Mouse (Mus musculus): ENCODE measurements at regions not wholly inside any gene's neighbourhood (a gene's known extent, or its start where the extent isn't known, plus 50 kb on each side); places are given as distances from the start of the nearest gene placed in this dataset.
A peak's percentile ranks its signal among the peaks of the same experiment; 100 is the strongest.

DNA sequence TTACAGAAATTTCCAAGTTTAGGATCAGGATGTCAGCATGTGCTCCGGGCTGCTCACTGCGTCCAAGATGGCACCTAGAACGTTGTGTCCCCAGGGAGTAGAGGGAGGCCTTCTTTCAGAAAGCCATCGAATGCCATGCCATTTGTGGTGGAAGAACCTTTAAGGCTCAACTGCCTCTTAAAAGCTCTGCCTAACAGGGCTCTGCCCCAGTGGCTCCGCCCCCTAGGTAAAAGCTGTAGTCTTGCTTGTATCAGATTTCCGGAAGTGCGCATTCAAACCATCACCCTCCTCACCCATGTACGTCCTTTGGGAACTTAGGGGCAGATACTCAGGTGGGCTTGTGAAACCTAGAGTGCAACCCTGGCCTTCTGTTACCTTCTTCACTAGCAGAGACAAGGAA is 54.0 kb upstream of the Psmd7 start:
- DNase-seq (ENCODE audit: low read depth, low spot score), result no peak

DNA sequence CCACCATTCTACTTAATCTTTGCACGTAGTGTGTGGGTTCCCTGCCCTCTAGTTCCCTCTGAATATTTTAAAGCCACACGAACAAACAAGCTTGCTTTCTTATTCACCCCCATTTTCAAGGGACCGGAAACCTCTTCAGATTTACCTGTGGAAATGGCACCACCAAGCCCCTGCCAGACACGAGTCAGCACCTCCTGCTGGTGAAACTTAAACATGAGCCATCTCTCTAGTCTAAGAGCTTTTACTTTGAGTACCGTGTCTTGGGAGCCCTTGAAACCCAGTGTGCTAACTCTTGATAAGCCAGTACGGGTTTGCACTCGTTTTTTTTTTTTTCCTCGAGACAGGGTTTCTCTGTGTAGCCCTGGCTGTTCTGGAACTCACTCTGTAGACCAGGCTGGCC is 59.7 kb upstream of the Psmd7 start:
- DNase-seq (ENCODE audit: low read depth, low spot score), result no peak

DNA sequence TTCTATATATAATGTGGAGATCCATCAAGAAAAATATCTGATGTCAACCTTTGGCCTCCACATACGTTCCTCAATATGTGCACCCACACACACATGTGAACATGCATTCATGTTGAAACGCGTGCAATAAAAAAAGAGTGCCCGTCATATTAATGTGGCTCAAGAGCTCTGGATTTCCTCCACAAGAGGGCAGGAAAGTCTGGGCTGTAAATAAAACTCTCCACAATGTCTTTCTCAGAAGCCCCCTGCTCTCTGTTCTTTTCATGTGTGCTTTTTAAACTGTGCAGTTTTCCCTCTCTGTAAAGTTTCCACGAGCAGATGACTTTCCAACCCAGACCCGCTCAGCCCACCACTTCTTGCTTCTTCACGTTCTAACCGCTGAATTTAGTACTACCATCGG is 62.0 kb upstream of the Psmd7 start:
- DNase-seq (ENCODE audit: low read depth, low spot score), result no peak

DNA sequence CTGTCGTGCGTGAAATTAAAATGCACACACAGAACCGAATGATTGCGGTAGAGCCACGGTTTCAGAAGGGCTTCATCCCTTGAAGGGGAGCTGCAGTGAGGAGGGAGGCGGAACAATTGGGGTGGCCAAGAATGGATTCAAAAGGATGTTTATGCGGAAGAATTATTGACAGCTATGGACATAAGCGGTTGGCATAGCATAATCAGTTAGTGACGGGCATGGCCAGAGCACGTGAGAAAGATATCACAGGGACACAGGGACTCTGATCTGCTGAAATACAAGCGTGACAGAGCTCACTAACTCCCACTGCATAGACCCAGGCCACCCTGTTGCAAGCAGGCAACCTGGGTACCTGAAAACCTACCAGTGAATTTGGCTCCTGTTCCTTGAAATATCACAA is 63.2 kb upstream of the Psmd7 start:
- no peak for DNase-seq (ENCODE audit: low read depth, low spot score)

DNA sequence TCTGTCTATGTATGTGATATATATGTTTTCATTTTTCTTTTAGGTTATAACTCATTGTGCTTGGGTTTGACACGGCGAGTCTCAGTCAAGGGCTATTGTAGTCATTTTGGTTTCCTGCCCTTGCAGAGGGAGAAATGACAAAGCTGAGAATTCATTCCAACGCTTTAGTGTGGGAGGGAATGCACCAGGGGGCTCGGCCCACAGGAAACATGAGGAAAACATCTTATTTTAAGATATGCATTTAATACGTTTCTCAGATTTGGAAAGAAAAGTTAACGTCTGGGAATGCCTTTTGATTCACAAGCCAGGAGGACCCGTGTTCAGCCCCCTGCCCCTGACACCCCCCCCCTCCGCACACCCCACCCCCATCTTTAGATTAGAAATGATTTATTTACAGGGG is 64.0 kb upstream of the Psmd7 start:
- DNase-seq (ENCODE audit: low read depth, low spot score), result no peak

DNA sequence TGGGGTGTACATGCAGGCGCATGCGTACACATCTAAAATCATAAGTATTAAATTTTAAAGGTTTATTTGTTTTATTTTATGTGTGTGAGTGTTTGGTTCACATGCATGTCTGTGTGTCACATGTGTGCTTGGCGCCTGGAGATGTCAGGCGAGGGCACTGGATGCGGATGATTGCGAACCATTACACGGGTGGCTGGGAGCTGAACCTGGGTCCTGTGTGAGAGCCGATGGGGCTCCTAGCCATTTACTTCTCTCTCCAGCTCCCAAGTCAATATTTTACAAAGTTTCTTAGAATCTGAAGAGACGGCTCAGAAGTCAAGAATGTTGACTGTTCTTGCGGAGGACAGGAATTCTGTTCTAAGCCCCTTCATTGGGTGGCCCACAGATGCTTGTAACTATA is 65.4 kb upstream of the Psmd7 start:
- no peak for DNase-seq (ENCODE audit: low read depth, low spot score)

DNA sequence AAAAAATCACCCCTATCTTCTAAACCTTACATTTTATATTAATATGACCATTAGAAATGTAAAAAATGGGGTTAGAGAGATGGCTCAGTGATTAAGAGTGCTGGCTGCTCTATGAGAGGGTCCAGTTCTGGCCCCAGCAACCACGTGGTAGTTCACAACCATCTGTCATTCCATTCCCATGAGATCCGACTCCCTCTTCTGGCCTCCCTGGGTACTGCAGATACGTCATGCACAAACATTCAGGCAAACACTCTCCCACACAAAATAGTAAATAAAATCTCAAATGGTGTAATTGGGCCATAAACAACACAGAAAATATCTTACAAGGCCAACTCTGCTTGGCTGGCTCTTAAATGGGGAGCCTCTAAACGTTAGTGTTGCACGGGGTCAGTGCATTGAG is 68.4 kb upstream of the Psmd7 start:
- peak; percentile 4 for DNase-seq (ENCODE audit: low read depth, low spot score)

DNA sequence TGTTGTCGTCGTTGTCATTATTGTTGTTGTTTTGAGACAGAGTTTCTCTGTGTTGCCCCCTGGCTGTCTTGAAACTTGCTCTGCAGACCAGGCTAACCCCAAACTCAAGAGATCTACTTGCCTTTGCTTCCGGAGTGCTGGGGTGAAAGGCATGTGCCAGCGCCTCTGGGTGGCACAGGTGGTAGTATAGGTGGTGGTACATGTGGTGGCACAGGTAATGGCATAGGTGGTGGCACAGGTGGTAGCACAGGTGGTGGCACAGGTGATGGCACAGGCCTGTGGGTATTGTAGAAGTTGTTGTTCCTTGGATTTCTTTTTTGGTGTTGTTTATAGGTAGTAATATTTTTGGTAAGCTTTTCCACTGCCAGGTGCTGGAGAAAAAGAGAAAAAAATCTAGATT is 69.5 kb upstream of the Psmd7 start:
- no peak for DNase-seq (ENCODE audit: low read depth, low spot score)

DNA sequence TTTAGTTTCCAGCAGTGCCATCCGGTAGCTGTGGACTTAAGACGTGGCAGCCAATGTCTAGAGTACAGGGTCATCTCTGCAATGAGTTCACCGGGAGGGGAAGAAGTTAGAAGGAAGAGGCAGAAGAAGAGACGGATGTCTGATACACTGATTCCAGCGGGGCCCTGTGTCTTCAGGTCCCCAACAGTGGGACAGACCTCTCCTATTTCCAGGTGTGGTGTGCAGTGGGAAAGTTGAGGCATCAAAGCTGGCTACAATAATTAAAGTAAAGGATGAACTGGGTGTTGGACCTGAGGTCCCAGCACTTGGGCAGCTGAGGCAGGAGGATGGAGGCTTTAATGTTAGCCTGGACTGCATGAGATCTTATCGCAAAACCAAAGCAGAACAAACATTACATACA is 70.1 kb upstream of the Psmd7 start:
- no peak for DNase-seq (ENCODE audit: low read depth, low spot score)

DNA sequence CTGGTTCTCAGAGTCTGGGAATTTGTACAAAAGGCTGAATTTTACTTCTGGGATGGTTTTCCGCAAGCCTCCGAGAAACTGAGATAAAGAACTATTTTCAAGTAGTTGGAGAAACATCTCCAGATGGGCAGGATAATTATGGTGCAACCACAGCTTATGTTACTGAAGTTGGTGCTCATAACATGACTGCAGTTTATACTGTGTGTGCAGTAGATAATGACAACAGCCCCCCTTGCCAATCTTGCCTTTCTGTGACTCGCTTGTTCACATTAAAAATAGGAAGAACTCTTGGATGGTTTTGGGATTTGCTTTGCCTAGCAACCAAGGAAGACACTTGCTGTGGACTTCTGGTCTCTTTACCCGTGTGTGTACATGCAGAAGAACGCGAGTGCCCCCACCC is 72.4 kb upstream of the Psmd7 start:
- no peak for DNase-seq (ENCODE audit: low read depth, low spot score)

DNA sequence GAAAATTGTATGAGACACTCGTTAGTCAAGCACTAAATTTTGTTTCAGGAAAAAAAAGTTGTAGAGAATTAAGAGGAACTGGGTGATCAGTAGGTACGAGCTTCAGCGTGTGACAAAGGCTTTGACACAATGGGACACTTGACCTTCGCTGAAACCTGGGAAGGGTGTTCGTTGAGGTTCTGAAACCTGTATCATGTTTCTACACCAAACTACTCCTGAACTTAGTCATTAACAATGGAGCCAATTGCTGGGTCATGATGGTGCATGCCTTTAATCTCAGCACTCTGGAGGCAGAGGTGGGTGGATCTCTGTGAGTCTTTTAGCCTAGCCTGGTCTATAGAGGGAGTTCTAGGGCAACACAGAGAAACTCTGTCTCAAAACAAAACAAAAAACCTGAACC is 81.3 kb upstream of the Psmd7 start:
- DNase-seq (ENCODE audit: low read depth, low spot score), result no peak

DNA sequence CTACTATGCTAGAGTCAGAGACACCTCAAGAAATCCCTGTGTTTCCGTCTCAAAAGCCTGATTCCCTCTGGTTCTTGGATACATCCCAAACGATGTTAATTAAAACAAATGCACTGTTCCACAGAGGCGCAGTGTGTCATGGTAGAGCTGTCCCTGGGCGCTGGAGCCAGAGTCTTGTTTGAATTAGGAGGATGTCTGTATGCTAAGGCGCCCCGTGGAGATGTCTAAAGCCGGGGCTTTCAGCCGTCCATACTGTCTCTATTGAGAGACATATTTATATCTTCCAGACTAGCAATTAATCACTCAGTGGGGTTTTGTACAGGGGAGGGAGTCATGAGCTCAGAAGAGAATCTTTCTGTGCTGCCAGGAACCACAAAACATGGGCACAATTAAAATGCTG is 83.2 kb upstream of the Psmd7 start:
- no peak for DNase-seq (ENCODE audit: low read depth, low spot score)

DNA sequence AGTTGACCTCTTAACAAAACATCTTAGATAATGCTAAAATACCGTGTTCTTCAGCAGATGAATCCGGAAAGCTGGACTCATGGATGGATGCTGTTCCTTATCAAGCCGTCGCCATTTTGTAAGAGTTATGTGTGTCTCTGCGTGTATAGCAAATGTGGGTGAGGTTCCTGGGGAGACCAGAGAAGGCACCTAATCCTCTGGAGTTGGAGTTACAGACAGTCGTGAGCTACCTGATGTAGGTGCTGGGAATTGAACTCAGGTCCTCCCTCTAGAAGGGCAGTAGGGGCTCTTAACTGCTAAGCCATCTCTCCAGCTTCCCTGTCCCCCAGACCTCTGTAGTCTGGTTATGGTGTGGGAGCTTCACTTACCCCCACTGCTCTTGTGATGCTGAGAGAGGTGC is 84.4 kb upstream of the Psmd7 start:
- DNase-seq (ENCODE audit: low read depth, low spot score), result no peak

DNA sequence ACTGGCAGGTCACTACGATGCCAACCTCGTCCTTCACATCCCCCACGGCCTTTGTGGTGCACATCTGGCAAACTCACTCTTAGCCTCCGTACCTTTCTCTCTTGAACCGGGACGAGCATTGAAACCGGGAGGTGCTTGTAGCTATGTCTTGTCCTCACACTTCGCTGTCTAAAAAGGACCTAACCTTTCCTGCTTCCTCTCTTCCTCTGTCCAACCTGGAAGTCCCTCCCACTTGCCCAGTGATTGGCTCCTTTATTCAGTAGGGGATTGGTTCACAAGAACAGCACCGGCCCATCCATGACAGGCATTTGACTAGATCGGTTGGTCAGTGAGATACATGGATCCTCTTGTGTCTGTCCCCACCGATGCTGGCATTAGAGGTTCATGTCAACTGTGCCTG is 93.8 kb upstream of the Psmd7 start:
- no peak for DNase-seq (ENCODE audit: low read depth, low spot score)

DNA sequence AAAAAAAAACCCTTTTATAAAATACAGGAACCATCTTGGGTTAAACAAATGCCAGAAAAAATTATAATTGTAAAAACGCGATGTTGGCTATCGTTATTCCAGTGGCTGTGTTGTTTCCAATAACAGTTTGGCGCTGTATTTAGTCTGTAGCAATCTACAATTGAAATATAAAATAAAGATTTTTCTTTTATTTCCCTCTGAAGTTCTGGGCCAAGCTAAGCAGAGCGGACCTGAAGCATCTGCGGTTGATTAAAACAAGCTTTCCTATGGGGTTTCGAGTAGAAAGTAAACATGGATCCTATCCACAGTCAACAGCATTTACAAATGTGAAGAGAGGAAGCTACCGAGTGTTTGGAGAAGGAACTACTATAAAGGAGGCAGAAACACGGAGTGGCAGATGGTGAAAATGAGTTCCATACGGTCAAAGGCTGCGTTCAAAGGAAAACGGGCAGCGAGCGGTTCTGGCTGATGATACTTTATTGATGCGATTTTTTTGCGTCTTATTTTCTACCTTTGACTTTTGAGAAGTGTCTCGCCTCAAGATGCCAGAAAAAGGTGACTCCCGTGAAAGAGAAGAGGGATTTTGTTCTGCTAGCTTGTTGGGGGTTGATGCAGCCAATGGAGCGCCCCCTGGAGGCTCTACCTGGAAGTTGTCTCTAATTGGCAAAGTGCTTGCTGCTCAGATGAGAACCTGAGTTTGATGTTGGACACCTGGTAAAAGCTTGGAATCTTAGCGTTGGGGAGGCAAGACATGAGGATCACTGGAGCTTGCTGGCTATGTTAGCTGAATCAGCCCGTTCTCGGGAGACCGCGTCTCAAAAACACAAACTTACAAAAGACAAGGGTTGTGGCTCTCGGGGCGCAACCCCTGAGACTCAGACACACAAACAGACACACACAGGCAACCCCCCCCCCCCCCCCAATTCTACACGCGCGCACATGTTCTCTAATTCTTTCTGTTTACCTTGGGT is 96.7 kb upstream of the Psmd7 start:
- DNase-seq (ENCODE audit: low read depth, low spot score), result peak; percentile 27

DNA sequence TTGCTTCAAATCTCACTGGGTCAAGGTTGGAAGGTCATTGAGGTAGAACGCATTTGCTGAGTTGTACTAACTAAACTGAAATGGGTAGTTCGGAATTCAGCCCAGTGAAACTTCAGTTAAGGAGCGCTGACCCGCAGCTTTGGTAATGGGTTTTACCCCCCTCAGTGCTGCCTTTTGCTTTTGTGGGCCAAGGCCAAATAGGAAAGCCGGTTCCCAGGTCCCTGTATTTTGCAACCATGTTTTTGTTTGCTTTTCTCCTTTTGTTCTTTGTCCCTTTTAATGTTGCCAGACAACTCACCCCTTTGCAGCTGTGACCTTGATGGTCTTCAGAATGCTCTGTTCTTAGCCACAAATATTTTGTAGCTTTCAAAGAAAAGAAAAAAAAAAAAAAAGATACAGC is 98.7 kb upstream of the Psmd7 start:
- no peak for DNase-seq (ENCODE audit: low read depth, low spot score)

DNA sequence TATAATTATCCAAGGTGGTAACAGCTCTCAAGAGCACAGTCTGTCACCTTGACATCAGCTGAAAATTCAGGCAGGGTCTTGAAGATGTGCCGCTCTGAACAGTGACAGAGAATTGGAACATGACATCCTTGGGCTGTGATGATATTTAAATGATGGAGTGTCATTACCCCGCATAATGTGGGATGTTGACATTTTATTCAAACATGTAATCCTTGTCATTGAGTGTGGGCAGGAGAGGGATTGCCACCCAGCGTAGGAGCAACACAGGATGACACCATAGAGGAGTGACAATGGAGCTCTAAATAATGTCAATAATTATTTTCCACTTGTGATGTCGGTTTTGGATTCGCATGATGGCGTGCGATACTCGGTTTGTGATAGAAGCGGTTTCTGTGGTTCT is 99.3 kb upstream of the Psmd7 start:
- no peak for DNase-seq (ENCODE audit: low read depth, low spot score)

DNA sequence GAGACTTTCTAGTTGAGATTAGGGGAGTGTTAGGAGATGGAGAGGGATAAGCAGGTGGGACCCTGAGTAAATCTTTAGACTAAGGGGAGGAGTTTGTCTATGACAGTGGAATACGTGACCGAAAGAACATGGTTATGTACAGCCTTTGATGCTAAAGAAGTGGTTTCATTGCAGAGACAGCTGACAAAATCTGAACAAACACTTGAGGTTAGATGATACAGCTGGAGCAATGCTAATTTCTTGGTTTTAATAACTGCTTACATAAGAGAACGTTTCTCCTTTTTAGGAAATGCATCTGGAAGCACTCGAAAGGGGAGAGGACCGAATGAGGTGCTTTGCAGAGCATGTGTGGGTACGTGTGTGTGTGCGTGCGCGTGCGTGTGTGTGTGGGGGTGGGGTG is 100.8 kb upstream of the Psmd7 start:
- DNase-seq (ENCODE audit: low read depth, low spot score), result no peak

DNA sequence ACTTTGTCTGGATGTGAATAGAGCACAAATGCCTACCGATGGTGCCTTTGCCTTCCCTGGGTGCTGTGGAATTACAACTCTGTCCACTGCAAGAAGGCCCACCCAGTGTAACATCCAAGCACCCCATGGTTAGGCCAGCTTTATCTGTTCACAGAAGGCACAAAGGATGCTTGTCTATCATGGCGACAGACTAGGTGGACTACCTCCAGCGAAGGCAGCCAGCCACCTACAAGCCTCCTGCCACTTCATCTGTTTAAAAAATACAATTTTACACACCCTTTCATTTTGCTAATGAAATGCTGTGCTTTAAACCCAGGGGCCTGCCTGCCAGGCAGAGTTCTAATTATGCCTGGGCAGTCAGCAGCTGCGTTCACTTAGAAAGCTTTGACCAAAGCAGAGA is 103.0 kb upstream of the Psmd7 start:
- DNase-seq (ENCODE audit: low read depth, low spot score), result no peak

DNA sequence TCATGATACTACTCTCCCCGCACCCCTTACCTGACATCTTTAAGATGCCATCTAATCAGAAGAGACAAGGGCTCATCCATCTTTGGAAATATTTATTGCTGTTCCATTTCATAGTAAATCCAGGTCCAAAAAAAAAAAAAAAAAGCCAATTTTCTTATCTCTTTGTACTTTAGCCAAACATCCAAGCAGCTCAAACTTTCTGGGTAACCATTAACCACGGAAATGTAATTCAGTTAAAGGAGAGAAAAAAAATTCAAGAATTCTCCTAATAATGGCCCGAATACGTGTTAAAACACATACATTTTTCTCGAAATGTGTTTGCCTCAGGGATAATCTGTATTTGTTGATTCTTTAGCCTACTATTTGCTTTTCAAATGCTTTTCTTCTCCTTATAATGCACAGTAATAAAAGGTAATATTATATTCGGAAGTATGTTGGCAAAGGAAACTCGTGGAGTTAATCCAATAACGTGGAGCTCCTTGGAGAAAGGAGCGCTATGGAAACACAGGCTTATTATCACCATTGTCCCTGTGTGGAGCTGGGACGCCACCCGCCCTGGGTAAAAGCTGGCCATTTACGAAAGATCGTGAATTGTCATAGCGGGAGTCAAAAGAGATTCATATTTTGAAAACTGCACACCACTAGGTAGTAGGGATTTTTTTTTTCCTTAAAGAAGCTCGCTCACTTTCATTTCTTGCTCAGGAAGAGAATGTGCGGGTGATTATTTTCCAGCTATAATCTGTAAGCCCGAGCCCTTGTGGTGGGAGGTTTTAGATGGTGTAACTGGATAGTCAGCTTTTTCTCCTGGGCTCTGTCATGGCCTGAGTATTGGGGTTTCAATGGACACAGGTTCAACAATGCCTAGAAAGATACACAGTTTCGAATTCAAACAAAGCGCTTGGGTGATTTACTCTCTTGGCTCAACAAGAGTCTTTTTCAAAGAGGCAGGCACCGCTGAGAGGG is 108.4 kb upstream of the Psmd7 start:
- DNase-seq (ENCODE audit: low read depth, low spot score), result no peak

DNA sequence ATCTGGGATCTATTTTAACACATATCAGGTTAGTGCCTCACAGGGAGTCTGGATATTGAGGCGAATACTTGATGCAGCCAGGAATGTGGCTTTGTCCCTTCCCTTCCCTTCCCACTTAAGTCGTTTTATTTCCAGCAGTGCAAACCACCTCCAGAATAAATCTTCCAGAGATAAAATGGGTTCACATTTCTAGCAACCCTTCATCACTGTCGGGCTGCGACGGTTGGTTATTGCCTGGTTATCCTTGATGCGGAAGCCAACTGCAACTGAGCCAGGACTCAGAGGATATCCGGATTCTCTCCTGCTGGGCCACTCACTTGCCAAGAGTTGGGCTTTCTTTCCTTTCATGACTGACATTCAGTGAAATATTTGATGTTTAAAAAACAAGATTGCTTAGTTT is 111.0 kb upstream of the Psmd7 start:
- no peak for DNase-seq (ENCODE audit: low read depth, low spot score)

DNA sequence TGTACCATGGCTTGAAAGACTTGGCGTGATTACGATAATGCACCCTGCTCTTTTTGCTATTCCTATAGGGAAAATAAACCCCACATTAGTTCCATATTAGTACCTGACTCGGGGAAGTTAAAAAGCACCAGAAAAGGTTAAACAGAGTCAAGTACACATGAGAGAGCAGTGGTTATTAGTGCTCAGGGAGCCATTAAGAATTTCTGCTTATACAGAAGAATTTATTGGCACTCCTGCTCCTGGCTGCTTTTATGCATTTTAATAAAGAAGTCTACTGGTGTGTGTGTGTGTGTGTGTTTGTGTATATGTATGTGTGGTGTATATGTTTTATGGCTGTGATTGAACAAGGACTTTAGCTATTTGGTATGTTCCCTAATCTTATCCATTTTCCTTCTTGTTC is 111.5 kb upstream of the Psmd7 start:
- DNase-seq (ENCODE audit: low read depth, low spot score), result no peak

DNA sequence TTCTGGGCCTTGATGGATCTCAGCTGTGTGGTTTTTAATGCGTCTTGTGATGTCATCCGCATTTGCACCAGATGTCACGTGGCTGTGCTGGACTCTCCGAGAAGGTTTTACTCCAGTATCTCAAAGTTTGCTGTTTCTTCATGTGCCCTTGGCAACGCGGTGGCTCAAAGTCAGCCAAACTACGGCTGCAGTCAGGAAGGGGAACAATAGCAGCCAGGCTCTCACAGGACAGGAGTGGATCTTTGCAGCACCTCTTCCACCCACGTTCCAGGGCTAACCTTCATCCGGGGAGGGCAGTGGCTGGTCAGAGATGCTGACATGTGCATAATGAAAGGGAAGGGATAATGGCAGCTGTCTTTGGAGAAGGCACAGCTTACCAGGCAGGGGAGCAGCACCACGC is 127.6 kb upstream of the Psmd7 start:
- DNase-seq (ENCODE audit: low read depth, low spot score), result no peak

Data from CD4-positive, CD25-positive, alpha-beta regulatory T cell, adult 2 months (primary cell).